Mouse (Mus musculus): Measurements from ENCODE around the gene Furin.

The Furin gene

GRCm38 (mm10) chr7:80372667-80373066, 32.6 kb downstream of the Furin start:
- no peak for DNase-seq (ENCODE audit: low spot score in 2 of 2)

GRCm38 (mm10) chr7:80372166-80372565, 33.1 kb downstream of the Furin start:
- DNase-seq (ENCODE audit: low spot score in 2 of 2), result no peak

- peak; percentile 74 to 91 for DNase-seq (ENCODE audit: low spot score in 2 of 2)
Measured at GRCm38 (mm10) chr7:80371041-80371751, 34.0 kb downstream of the Furin start, which contains the start of gene Man2a2. Man2a2 (minus strand) TSS chr7:80371375.

GRCm38 (mm10) chr7:80370649-80371040, 34.6 kb downstream of the Furin start:
- DNase-seq (ENCODE audit: low spot score in 2 of 2), result peak; percentile 68 to 86

- DNase-seq (ENCODE audit: low spot score in 2 of 2), result no peak
Measured at GRCm38 (mm10) chr7:80369967-80370431, 35.2 kb downstream of the Furin start.

GRCm38 (mm10) chr7:80369461-80369860, 35.8 kb downstream of the Furin start:
- no peak for DNase-seq (ENCODE audit: low spot score in 2 of 2)

- no peak for DNase-seq (ENCODE audit: low spot score in 2 of 2)
Measured at GRCm38 (mm10) chr7:80368635-80369421, 36.4 kb downstream of the Furin start.

- no peak for DNase-seq (ENCODE audit: low spot score in 2 of 2)
Measured at GRCm38 (mm10) chr7:80368009-80368408, 37.2 kb downstream of the Furin start.

GRCm38 (mm10) chr7:80367232-80367631, 38.0 kb downstream of the Furin start:
- DNase-seq (ENCODE audit: low spot score in 2 of 2), result no peak

- DNase-seq (ENCODE audit: low spot score in 2 of 2), result no peak
Measured at GRCm38 (mm10) chr7:80365759-80366158, 39.5 kb downstream of the Furin start.

GRCm38 (mm10) chr7:80360435-80360834, 44.8 kb downstream of the Furin start:
- no peak for DNase-seq (ENCODE audit: low spot score in 2 of 2)

GRCm38 (mm10) chr7:80358039-80358438, 47.2 kb downstream of the Furin start:
- no peak for DNase-seq (ENCODE audit: low spot score in 2 of 2)

- no peak for DNase-seq (ENCODE audit: low spot score in 2 of 2)
Measured at GRCm38 (mm10) chr7:80357156-80357555, 48.1 kb downstream of the Furin start.

GRCm38 (mm10) chr7:80356351-80356750, 48.9 kb downstream of the Furin start:
- no peak for DNase-seq (ENCODE audit: low spot score in 2 of 2)

- DNase-seq (ENCODE audit: low spot score in 2 of 2), result no peak
Measured at GRCm38 (mm10) chr7:80352920-80353319, 52.3 kb downstream of the Furin start.

GRCm38 (mm10) chr7:80350808-80351207, 54.4 kb downstream of the Furin start:
- DNase-seq (ENCODE audit: low spot score in 2 of 2), result no peak

- DNase-seq (ENCODE audit: low spot score in 2 of 2), result no peak
Measured at GRCm38 (mm10) chr7:80347670-80348586, 57.3 kb downstream of the Furin start.

- DNase-seq (ENCODE audit: low spot score in 2 of 2), result no peak
Measured at GRCm38 (mm10) chr7:80346830-80347229, 58.4 kb downstream of the Furin start.

- DNase-seq (ENCODE audit: low spot score in 2 of 2), result no peak
Measured at GRCm38 (mm10) chr7:80346173-80346572, 59.1 kb downstream of the Furin start.

- no peak for DNase-seq (ENCODE audit: low spot score in 2 of 2)
Measured at GRCm38 (mm10) chr7:80343270-80344018, 61.8 kb downstream of the Furin start.

- DNase-seq (ENCODE audit: low spot score in 2 of 2), result peak; percentile 93 to 98
Measured at GRCm38 (mm10) chr7:80342858-80343257, 62.4 kb downstream of the Furin start, which contains the start of gene Hddc3. Hddc3 (plus strand) TSS chr7:80343104.
